Mouse (Mus musculus) olfactory bulb, adult 2 months (tissue): ENCODE measurements around the gene Atp2b4. TPM values are rescaled to one million over a fixed set of nuclear protein-coding genes. Genes with fewer than 3 reads are reported as not detected.
"Not testable (repeated sequence)": the region's sequence is repeated elsewhere in the genome, so short reads cannot be mapped to it uniquely, and the experiment has no call there.

Experiments used
- H3K27ac ChIP-seq: fragments of 200-500 bp; 2 replicates; pipeline ENCODE4 v1.5.1; 2012; ENCODE audit warnings: low read depth, low read length; ENCODE audit not compliant: insufficient read depth
- H3K4me1 ChIP-seq: fragments of 200-500 bp; 2 replicates; pipeline ENCODE4 v1.6.1; 2012; ENCODE audit warnings: low read length; ENCODE audit not compliant: control insufficient read depth, insufficient read depth
- H3K4me3 ChIP-seq: fragments of 200-500 bp; 2 replicates; pipeline ENCODE4 v1.5.1; 2012; ENCODE audit warnings: mild to moderate bottlenecking, low read depth, low read length, moderate library complexity; ENCODE audit not compliant: insufficient read depth
- CTCF ChIP-seq: fragments of 200-500 bp; IDR thresholded peaks from 2 replicates; pipeline ENCODE4 v1.5.1; 2012; ENCODE audit warnings: low read depth, mild to moderate bottlenecking, low read length, moderate library complexity; ENCODE audit not compliant: insufficient read depth
- POLR2A ChIP-seq: fragments of 200-500 bp; IDR thresholded peaks from 2 replicates; pipeline ENCODE4 v1.6.1; 2012; ENCODE audit warnings: mild to moderate bottlenecking, low read depth, low read length, moderate library complexity; ENCODE audit not compliant: insufficient read depth
- WGBS: fragments of 180-500 bp; shearing (Covaris S2); methylation state at CpG from one replicate; pipeline ENCODE4 v1.1.7; 2018; 5-methylcytosine and 5-hydroxymethylcytosine counted together
- polyA plus RNA-seq: library from polyadenylated mRNA; stranded (reverse); fragments of >200 nt; gene quantifications from 2 replicates; pipeline ENCODE4 v1.2.4, GENCODE M21; 2012; ENCODE audit warnings: low replicate concordance; ENCODE audit not compliant: missing spikeins, insufficient read depth, insufficient read length

The Atp2b4 gene
- polyA plus RNA-seq, 1 experiment: not detected

GRCm38 (mm10) chr1:133718296-133718695 lies 82.5 kb downstream of the Atp2b4 start:
- TF ChIP-seq CTCF (no peak), POLR2A (no peak)
- 75% methylated on average over 3 of the region's 3 CpGs for WGBS
- H3K4me1 ChIP-seq: no peaks in the 10 kb centered on the region; the same call in 1 of the 2 replicates
- H3K27ac ChIP-seq: no peak overlapping the region
- no peak overlapping the region for H3K4me3 ChIP-seq

GRCm38 (mm10) chr1:133716464-133716863 lies 84.4 kb downstream of the Atp2b4 start:
- 40% methylated on average over 7 of the region's 7 CpGs for WGBS
- peaks cover 6% of the 10 kb centered on the region for H3K4me1 ChIP-seq
- no peak overlapping the region for H3K4me3 ChIP-seq
- no peak for TF ChIP-seq POLR2A
- TF ChIP-seq CTCF: 0 out of 2 replicates have a peak, but pooled peaks have one; percentile 35
- H3K27ac ChIP-seq: no peak overlapping the region

- H3K27ac ChIP-seq: no peak overlapping the region
- H3K4me3 ChIP-seq: no peak overlapping the region
- peaks cover 6% of the 10 kb centered on the region for H3K4me1 ChIP-seq
- TF ChIP-seq CTCF: no peak
- no peak for TF ChIP-seq POLR2A
- WGBS: 74% methylated on average over 1 of the region's 1 CpGs
Observed at GRCm38 (mm10) chr1:133715191-133715590, 85.7 kb downstream of the Atp2b4 start.

- TF ChIP-seq POLR2A: no peak
- no peak for TF ChIP-seq CTCF
- 40% methylated on average over 2 of the region's 2 CpGs for WGBS
- Histone ChIP-seq H3K4me1 (peaks cover 6% of the 10 kb centered on the region), H3K27ac (peak overlapping the region; percentile 64; the same call in 1 of the 2 replicates), H3K4me3 (no peak overlapping the region)
Observed at GRCm38 (mm10) chr1:133713009-133713370, 87.9 kb downstream of the Atp2b4 start.

GRCm38 (mm10) chr1:133712288-133713008 lies 88.4 kb downstream of the Atp2b4 start:
- H3K27ac ChIP-seq: peak overlapping the region; percentile 64; the same call in 1 of the 2 replicates
- no peak for TF ChIP-seq POLR2A
- TF ChIP-seq CTCF: no peak
- 41% methylated on average over 12 of the region's 12 CpGs for WGBS
- H3K4me1 ChIP-seq: peaks cover 6% of the 10 kb centered on the region
- no peak overlapping the region for H3K4me3 ChIP-seq

- WGBS: 68% methylated on average over 6 of the region's 6 CpGs
- no peak for TF ChIP-seq CTCF
- TF ChIP-seq POLR2A: no peak
- H3K4me1 ChIP-seq: peaks cover 6% of the 10 kb centered on the region
- H3K4me3 ChIP-seq: no peak overlapping the region
- no peak overlapping the region for H3K27ac ChIP-seq
Observed at GRCm38 (mm10) chr1:133711376-133711775, 89.5 kb downstream of the Atp2b4 start.

- Histone ChIP-seq H3K27ac (no peak overlapping the region), H3K4me3 (no peak overlapping the region), H3K4me1 (peaks cover 6% of the 10 kb centered on the region)
- WGBS: 66% methylated on average over 6 of the region's 6 CpGs
- TF ChIP-seq CTCF (no peak), POLR2A (no peak)
Observed at GRCm38 (mm10) chr1:133710895-133711294, 89.9 kb downstream of the Atp2b4 start.

GRCm38 (mm10) chr1:133709292-133709691 lies 91.5 kb downstream of the Atp2b4 start:
- 88% methylated on average over 3 of the region's 3 CpGs for WGBS
- Histone ChIP-seq H3K4me3 (no peak overlapping the region), H3K4me1 (peaks cover 6% of the 10 kb centered on the region), H3K27ac (no peak overlapping the region)
- no peak for TF ChIP-seq POLR2A
- no peak for TF ChIP-seq CTCF

GRCm38 (mm10) chr1:133701824-133702223 lies 99.0 kb downstream of the Atp2b4 start:
- not testable (repeated sequence) for H3K4me3 ChIP-seq, H3K27ac ChIP-seq, H3K4me1 ChIP-seq
- 26% methylated on average over 1 of the region's 2 CpGs for WGBS
